Mouse (Mus musculus) olfactory bulb, adult 2 months (tissue): ENCODE data around the gene Zc3h12b. TPM values are rescaled to one million over a fixed set of nuclear protein-coding genes. Genes with fewer than 3 reads are reported as not detected.

Experiments used
- H3K27ac ChIP-seq: fragments of 200-500 bp; 2 replicates; pipeline ENCODE4 v1.5.1; 2012; ENCODE audit warnings: low read depth, low read length; ENCODE audit not compliant: insufficient read depth
- H3K4me1 ChIP-seq: fragments of 200-500 bp; 2 replicates; pipeline ENCODE4 v1.6.1; 2012; ENCODE audit warnings: low read length; ENCODE audit not compliant: control insufficient read depth, insufficient read depth
- H3K4me3 ChIP-seq: fragments of 200-500 bp; 2 replicates; pipeline ENCODE4 v1.5.1; 2012; ENCODE audit warnings: mild to moderate bottlenecking, low read depth, low read length, moderate library complexity; ENCODE audit not compliant: insufficient read depth
- CTCF ChIP-seq: fragments of 200-500 bp; IDR thresholded peaks from 2 replicates; pipeline ENCODE4 v1.5.1; 2012; ENCODE audit warnings: low read depth, mild to moderate bottlenecking, low read length, moderate library complexity; ENCODE audit not compliant: insufficient read depth
- POLR2A ChIP-seq: fragments of 200-500 bp; IDR thresholded peaks from 2 replicates; pipeline ENCODE4 v1.6.1; 2012; ENCODE audit warnings: mild to moderate bottlenecking, low read depth, low read length, moderate library complexity; ENCODE audit not compliant: insufficient read depth
- WGBS: fragments of 180-500 bp; shearing (Covaris S2); methylation state at CpG from one replicate; pipeline ENCODE4 v1.1.7; 2018; 5-methylcytosine and 5-hydroxymethylcytosine counted together
- polyA plus RNA-seq: library from polyadenylated mRNA; stranded (reverse); fragments of >200 nt; gene quantifications from 2 replicates; pipeline ENCODE4 v1.2.4, GENCODE M21; 2012; ENCODE audit warnings: low replicate concordance; ENCODE audit not compliant: missing spikeins, insufficient read depth, insufficient read length

The Zc3h12b gene
- polyA plus RNA-seq, result not detected in 2 replicates

GRCm38 (mm10) chrX:95711227-95712111, at the start of gene Zc3h12b:
Gene Zc3h12b (plus strand): TSS chrX:95711678.
- 18% methylated on average over 46 of the region's 46 CpGs for WGBS
- Histone ChIP-seq H3K4me3 (peak within 1 kb of the TSS; percentile 85), H3K27ac (peak within 1 kb of the TSS; percentile 87), H3K4me1 (no peaks in the 10 kb centered on the region)
- TF ChIP-seq POLR2A (peak; percentile 36; the same call in 1 of the 2 replicates), CTCF (peak; percentile 50)

DNA sequence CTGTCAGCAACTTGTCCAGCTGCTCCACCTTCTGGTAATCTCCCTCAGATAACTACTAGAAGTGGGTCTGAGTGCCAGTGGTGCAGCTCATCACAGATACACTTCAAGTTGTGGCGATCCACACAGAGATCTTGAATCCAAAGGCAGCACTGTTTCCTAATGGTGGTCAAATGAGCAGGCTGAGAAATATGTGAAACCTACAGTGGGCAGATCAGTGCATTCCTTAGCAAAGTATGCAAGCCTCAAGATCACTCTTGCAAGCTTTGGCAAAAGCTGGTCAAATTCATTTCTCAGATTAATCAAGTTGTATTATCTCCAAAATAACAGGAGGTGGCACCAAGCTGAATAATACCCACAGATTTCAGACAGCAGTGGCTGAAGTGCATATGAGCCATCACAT, 29.3 kb upstream of the Zc3h12b start:
- H3K4me3 ChIP-seq, result no peak overlapping the region
- TF ChIP-seq POLR2A (no peak), CTCF (no peak)
- 94% methylated on average over 1 of the region's 1 CpGs for WGBS

DNA sequence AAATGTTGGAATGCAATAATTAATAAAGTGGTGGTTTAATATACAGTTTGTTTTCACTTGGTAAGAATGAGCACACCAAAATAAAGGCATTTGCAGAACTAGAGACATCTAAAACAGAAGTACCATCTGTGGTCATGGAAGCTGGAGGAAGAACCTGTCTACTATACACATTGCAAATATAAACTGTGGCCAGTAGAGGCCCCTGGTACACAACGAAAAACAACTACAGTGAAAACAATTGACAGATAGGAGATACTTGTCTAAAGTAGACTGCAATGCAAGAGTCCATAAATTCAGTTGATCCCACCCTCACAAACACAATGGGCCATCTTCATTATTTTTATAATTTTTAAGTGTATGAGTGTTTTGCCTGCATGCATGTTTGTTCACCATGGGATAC, 24.4 kb upstream of the Zc3h12b start:
- 26% methylated on average over 1 of the region's 1 CpGs for WGBS
- TF ChIP-seq CTCF (no peak), POLR2A (no peak)
- Histone ChIP-seq H3K4me1 (no peaks in the 10 kb centered on the region), H3K27ac (no peak overlapping the region), H3K4me3 (no peak overlapping the region)

More for the DNA sequence above, 29.3 kb upstream of the Zc3h12b start:
- Histone ChIP-seq H3K27ac (no peak overlapping the region), H3K4me1 (no peaks in the 10 kb centered on the region)

- Histone ChIP-seq H3K4me1 (no peaks in the 10 kb centered on the region), H3K27ac (no peak overlapping the region), H3K4me3 (no peak overlapping the region)
- TF ChIP-seq CTCF (no peak), POLR2A (no peak)
- 40% methylated on average over 2 of the region's 2 CpGs for WGBS
Observed at GRCm38 (mm10) chrX:95738253-95738652, 26.8 kb downstream of the Zc3h12b start.

DNA sequence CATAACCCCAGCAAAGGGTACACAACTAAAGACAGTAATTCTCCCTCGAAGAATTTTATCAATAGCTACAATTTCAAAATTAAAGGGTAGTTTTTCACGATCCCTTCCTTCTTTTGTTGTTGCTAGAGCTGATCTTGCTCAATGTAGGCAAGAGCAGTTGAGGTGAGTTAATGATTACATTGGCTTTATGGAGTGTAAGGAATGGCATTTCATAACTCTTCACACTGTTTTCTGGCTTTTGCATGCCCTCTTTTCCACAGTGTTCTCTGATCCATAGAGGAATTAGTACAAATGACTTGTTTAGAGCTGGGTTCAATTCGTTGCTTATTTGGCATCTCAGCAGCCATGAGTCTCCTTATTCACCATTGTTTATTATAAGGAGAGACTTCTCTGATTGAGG, 84.4 kb downstream of the Zc3h12b start:
- no peak for TF ChIP-seq CTCF
- no peak for TF ChIP-seq POLR2A
- WGBS, result 69% methylated on average over 3 of the region's 3 CpGs
- H3K4me3 ChIP-seq, result no peak overlapping the region
- H3K27ac ChIP-seq, result no peak overlapping the region
- H3K4me1 ChIP-seq, result no peaks in the 10 kb centered on the region

- WGBS, result 30% methylated on average over 1 of the region's 1 CpGs
- H3K27ac ChIP-seq, result no peak overlapping the region
- TF ChIP-seq POLR2A (no peak), CTCF (no peak)
- H3K4me3 ChIP-seq, result no peak overlapping the region
- 0 out of 2 replicates have a peak, but pooled peaks cover 3% of the 10 kb centered on the region for H3K4me1 ChIP-seq
Observed at GRCm38 (mm10) chrX:95801790-95802189, 90.3 kb downstream of the Zc3h12b start.

- H3K4me3 ChIP-seq, result no peak overlapping the region
- H3K27ac ChIP-seq, result no peak overlapping the region
- no peaks in the 10 kb centered on the region for H3K4me1 ChIP-seq
- WGBS, result 64% methylated on average over 14 of the region's 14 CpGs
- TF ChIP-seq CTCF (no peak), POLR2A (no peak)
Observed at GRCm38 (mm10) chrX:95852806-95853205, 141.3 kb downstream of the Zc3h12b start.

DNA sequence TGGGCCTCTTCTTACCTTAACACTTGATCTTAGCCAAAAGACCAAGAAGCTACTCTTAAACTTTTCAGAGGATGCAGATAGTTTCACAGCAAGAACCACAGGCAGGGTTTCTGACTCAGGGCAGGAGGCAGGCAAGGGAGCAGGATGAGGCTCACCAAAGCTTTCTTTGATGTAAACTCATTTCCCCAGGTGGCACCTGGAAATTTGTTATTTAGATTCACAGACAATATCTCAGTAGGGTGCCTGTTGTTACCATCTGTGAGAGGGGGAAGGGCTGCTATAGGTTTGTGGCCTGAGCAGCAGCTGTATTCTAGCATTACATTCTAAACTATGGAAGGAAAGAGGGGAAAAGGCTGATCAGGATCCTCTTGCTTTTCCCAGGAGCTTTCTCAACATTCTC, 169.6 kb downstream of the Zc3h12b start:
- no peak for TF ChIP-seq CTCF
- no peak for TF ChIP-seq POLR2A
- Histone ChIP-seq H3K4me1 (no peaks in the 10 kb centered on the region), H3K4me3 (no peak overlapping the region), H3K27ac (no peak overlapping the region)

- no peaks in the 10 kb centered on the region for H3K4me1 ChIP-seq
- no peak overlapping the region for H3K4me3 ChIP-seq
- TF ChIP-seq POLR2A (no peak), CTCF (no peak)
- H3K27ac ChIP-seq, result no peak overlapping the region
- WGBS, result 73% methylated on average over 3 of the region's 3 CpGs
Observed at GRCm38 (mm10) chrX:95902716-95903115, 191.2 kb downstream of the Zc3h12b start.

DNA sequence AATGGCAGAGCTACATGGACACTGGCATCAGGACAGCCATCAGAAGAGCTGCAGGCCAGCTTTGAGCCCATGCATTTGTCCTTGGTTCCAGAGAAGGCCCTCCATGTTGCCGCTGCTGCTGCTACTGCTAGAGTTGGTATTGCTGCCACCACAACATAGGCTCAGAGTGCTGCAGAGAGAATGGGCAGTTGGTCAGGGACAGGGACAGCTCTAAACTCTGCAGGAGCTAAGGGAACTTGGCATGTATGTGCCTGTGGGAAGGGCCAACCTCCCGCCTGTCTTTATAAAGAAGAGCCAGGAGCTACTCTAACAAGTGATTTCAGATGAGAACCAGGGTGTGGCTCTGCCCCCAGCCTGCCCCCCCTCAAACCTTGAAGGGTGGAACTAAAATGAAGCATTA, 224.0 kb downstream of the Zc3h12b start:
- no peak for TF ChIP-seq POLR2A
- no peak for TF ChIP-seq CTCF
- Histone ChIP-seq H3K4me3 (no peak overlapping the region), H3K4me1 (no peaks in the 10 kb centered on the region), H3K27ac (no peak overlapping the region)
- 91% methylated on average over 2 of the region's 2 CpGs for WGBS
